Mouse (Mus musculus) large intestine, adult 2 months (tissue): ENCODE data around the gene Zbtb43. TPM values are rescaled to one million over a fixed set of nuclear protein-coding genes. Genes with fewer than 3 reads are reported as not detected.

Source experiments
- DNase-seq: peaks from one replicate; pipeline ENCODE4 v3.0.0-alpha.2; 2012; ENCODE audit warnings: low read depth, low spot score
- WGBS: fragments of 180-500 bp; shearing (Covaris S2); methylation state at CpG from one replicate; pipeline ENCODE4 v1.1.7; 2018; 5-methylcytosine and 5-hydroxymethylcytosine counted together
- polyA plus RNA-seq: library from polyadenylated mRNA; depleted of rRNA; stranded (reverse); fragments of >200 nt; gene quantifications from 2 replicates; pipeline ENCODE4 v1.2.3, GENCODE M21; 2012

The Zbtb43 gene
- polyA plus RNA-seq, 1 experiment, result 6.3 TPM

GRCm38 (mm10) chr2:33456242-33456641 is 12.1 kb downstream of the Zbtb43 start:
- WGBS, result 94% methylated on average over 5 of the region's 5 CpGs
- DNase-seq, result no peak

GRCm38 (mm10) chr2:33455350-33455749 is 13.0 kb downstream of the Zbtb43 start:
- WGBS, result 80% methylated on average over 3 of the region's 3 CpGs
- no peak for DNase-seq

- 90% methylated on average over 8 of the region's 8 CpGs for WGBS
- DNase-seq, result no peak
These were observed 13.5 kb downstream of the Zbtb43 start for GRCm38 (mm10) chr2:33454816-33455215.

- whole genome bisulfite sequencing, result 92% methylated on average over 3 of the region's 3 CpGs
- no peak for DNase-seq
These were observed 14.9 kb downstream of the Zbtb43 start for GRCm38 (mm10) chr2:33453476-33453875.

GRCm38 (mm10) chr2:33452721-33453120 is 15.6 kb downstream of the Zbtb43 start:
- WGBS, result 83% methylated on average over 5 of the region's 5 CpGs
- no peak for DNase-seq

GRCm38 (mm10) chr2:33452140-33452539 is 16.2 kb downstream of the Zbtb43 start:
- 29% methylated on average over 4 of the region's 4 CpGs for WGBS
- no peak for DNase-seq

- WGBS, result 86% methylated on average over 11 of the region's 11 CpGs
- no peak for DNase-seq
These were observed 17.1 kb downstream of the Zbtb43 start for GRCm38 (mm10) chr2:33451038-33451978.

- 90% methylated on average over 22 of the region's 22 CpGs for WGBS
- no peak for DNase-seq
These were observed 19.1 kb downstream of the Zbtb43 start for GRCm38 (mm10) chr2:33449119-33449873.

- no peak for DNase-seq
- 41% methylated on average over 1 of the region's 1 CpGs for WGBS
These were observed 21.6 kb downstream of the Zbtb43 start for GRCm38 (mm10) chr2:33446796-33447195.

- no peak for DNase-seq
- WGBS, result 85% methylated on average over 5 of the region's 5 CpGs
These were observed 22.6 kb downstream of the Zbtb43 start for GRCm38 (mm10) chr2:33445741-33446140.

GRCm38 (mm10) chr2:33444862-33445261 is 23.5 kb downstream of the Zbtb43 start:
- no peak for DNase-seq

GRCm38 (mm10) chr2:33444358-33444757 is 24.0 kb downstream of the Zbtb43 start:
- DNase-seq, result no peak
- WGBS, result 22% methylated on average over 5 of the region's 5 CpGs

- 27% methylated on average over 4 of the region's 4 CpGs for WGBS
- no peak for DNase-seq
These were observed 25.7 kb downstream of the Zbtb43 start for GRCm38 (mm10) chr2:33442701-33443100.

GRCm38 (mm10) chr2:33440893-33441292 is 27.5 kb downstream of the Zbtb43 start:
- DNase-seq, result no peak
- 63% methylated on average over 4 of the region's 4 CpGs for WGBS

- WGBS, result 40% methylated on average over 9 of the region's 9 CpGs
- DNase-seq, result no peak
These were observed 28.2 kb downstream of the Zbtb43 start for GRCm38 (mm10) chr2:33439980-33440670.

GRCm38 (mm10) chr2:33439471-33439881 is 28.9 kb downstream of the Zbtb43 start:
- WGBS, result 55% methylated on average over 8 of the region's 8 CpGs
- DNase-seq, result no peak

GRCm38 (mm10) chr2:33438377-33438776 is 30.0 kb downstream of the Zbtb43 start:
- 83% methylated on average over 2 of the region's 2 CpGs for WGBS
- no peak for DNase-seq

GRCm38 (mm10) chr2:33437184-33437583 is 31.2 kb downstream of the Zbtb43 start:
- WGBS, result 82% methylated on average over 11 of the region's 11 CpGs
- DNase-seq, result no peak

- no peak for DNase-seq
- 7% methylated on average over 16 of the region's 16 CpGs for WGBS
These were observed 32.3 kb downstream of the Zbtb43 start for GRCm38 (mm10) chr2:33436035-33436580.
